Mouse (Mus musculus): ENCODE measurements around the gene Atp7b. TPM values are rescaled to one million over a fixed set of nuclear protein-coding genes. Genes with fewer than 3 reads are reported as not detected.

Atp7b gene
- total RNA-seq, 2 experiments from 2014 or later: 3.1 to 3.3 TPM

GRCm38 (mm10) chr8:22030990-22031389, 29.1 kb downstream of the Atp7b start:
- DNase-seq: no peak
- intact Hi-C loops (cut with DNase I): no loop called here

GRCm38 (mm10) chr8:22028973-22029372, 31.1 kb downstream of the Atp7b start:
- no peak for DNase-seq
- intact Hi-C loops (cut with DNase I): no loop called here

- DNase-seq: no peak
- intact Hi-C loops (cut with DNase I): no loop called here
Observed at GRCm38 (mm10) chr8:22025241-22025640, 34.9 kb downstream of the Atp7b start.

- intact Hi-C loops (cut with DNase I): no loop called here
- no peak for DNase-seq
Observed at GRCm38 (mm10) chr8:22022244-22022643, 37.9 kb downstream of the Atp7b start.

- DNase-seq: no peak
- intact Hi-C loops (cut with DNase I): loop anchor here (10.0 kb wide), 1 partner anchor 145 kb away; the partner anchor contains the start of gene Nek3
Observed at GRCm38 (mm10) chr8:22019498-22019897, 40.6 kb downstream of the Atp7b start.

GRCm38 (mm10) chr8:22017731-22018130, 42.4 kb downstream of the Atp7b start:
- intact Hi-C loops (cut with DNase I): loop anchor here (10.0 kb wide), 1 partner anchor 147 kb away; the partner anchor contains the start of gene Nek3
- no peak for DNase-seq

- DNase-seq: no peak
- intact Hi-C loops (cut with DNase I): loop anchor here (10.0 kb wide), 1 partner anchor 152 kb away; the partner anchor contains the start of gene Nek3
Observed at GRCm38 (mm10) chr8:22013034-22013707, 46.9 kb downstream of the Atp7b start.

GRCm38 (mm10) chr8:22009403-22009802, 50.7 kb downstream of the Atp7b start:
- no peak for DNase-seq
- intact Hi-C loops (cut with DNase I): loop anchor here (10.0 kb wide), 1 partner anchor 45 kb away; no protein-coding TSS in a partner anchor

- intact Hi-C loops (cut with DNase I): loop anchor here (10.0 kb wide), 1 partner anchor 48 kb away; no protein-coding TSS in a partner anchor
- no peak for DNase-seq
Observed at GRCm38 (mm10) chr8:22006423-22006822, 53.7 kb downstream of the Atp7b start.

- intact Hi-C loops (cut with DNase I): loop anchor here (10.0 kb wide), 1 partner anchor 50 kb away; no protein-coding TSS in a partner anchor
- no peak for DNase-seq
Observed at GRCm38 (mm10) chr8:22004750-22005522, 55.2 kb downstream of the Atp7b start.

- no peak for DNase-seq
- intact Hi-C loops (cut with DNase I): no loop called here
Observed at GRCm38 (mm10) chr8:21995181-21995580, 64.9 kb downstream of the Atp7b start.

GRCm38 (mm10) chr8:21992184-21992583, 67.9 kb downstream of the Atp7b start:
- peak; percentile 36 for DNase-seq
- intact Hi-C loops (cut with DNase I): no loop called here

GRCm38 (mm10) chr8:21981664-21982337, 78.3 kb downstream of the Atp7b start:
- intact Hi-C loops (cut with DNase I): no loop called here
- peak; percentile 43 for DNase-seq

GRCm38 (mm10) chr8:21978193-21978592, 81.9 kb downstream of the Atp7b start:
- intact Hi-C loops (cut with DNase I): no loop called here
- DNase-seq: peak; percentile 14

- DNase-seq: no peak
- intact Hi-C loops (cut with DNase I): no loop called here
Observed at GRCm38 (mm10) chr8:21969475-21969874, 90.6 kb downstream of the Atp7b start, which contains the start of gene Ccdc70. Gene Ccdc70 (plus strand): TSS chr8:21969775.

- intact Hi-C loops (cut with DNase I): no loop called here
- no peak for DNase-seq
Observed at GRCm38 (mm10) chr8:21966646-21967045, 93.5 kb downstream of the Atp7b start.

GRCm38 (mm10) chr8:21958414-21958813, 101.7 kb downstream of the Atp7b start, which contains the start of gene Fam90a1a:
Gene Fam90a1a (plus strand): TSS chr8:21958714.
- intact Hi-C loops (cut with DNase I): no loop called here
- no peak for DNase-seq

GRCm38 (mm10) chr8:21956336-21956735, 103.8 kb downstream of the Atp7b start:
- intact Hi-C loops (cut with DNase I): no loop called here
- DNase-seq: no peak

- intact Hi-C loops (cut with DNase I): no loop called here
- peak; percentile 47 for DNase-seq
Observed at GRCm38 (mm10) chr8:21955321-21955720, 104.8 kb downstream of the Atp7b start.

GRCm38 (mm10) chr8:21947311-21948017, 112.6 kb downstream of the Atp7b start:
- peak; percentile 14 for DNase-seq
- intact Hi-C loops (cut with DNase I): no loop called here
